Mouse (Mus musculus) CH12.LX (cell line): Measurements from ENCODE around the gene Megf11.

Experiments used
- CHD2 ChIP-seq: IDR thresholded peaks from 2 replicates; pipeline ENCODE4 v1.6.1; 2011; ENCODE audit warnings: low read length, improper control_type of control experiment
- CTCF ChIP-seq, 2 experiments: IDR thresholded peaks in 1 of 2; conservative IDR thresholded peaks in 1 of 2; 2 replicates each; pipeline ENCODE4 v1.5.1; 2011 to 2012; ENCODE audit warnings: low read depth in 2 of 2, low read length in 2 of 2, improper control_type of control experiment in 1 of 2, inconsistent platforms in 1 of 2, mild to moderate bottlenecking in 1 of 2, moderate library complexity in 1 of 2
- MAFK ChIP-seq: IDR thresholded peaks from 2 replicates; pipeline ENCODE4 v1.6.1; 2011; ENCODE audit warnings: low read length, improper control_type of control experiment; ENCODE audit not compliant: insufficient replicate concordance
- MAX ChIP-seq: IDR thresholded peaks from 2 replicates; pipeline ENCODE4 v1.6.1; 2011; ENCODE audit warnings: low read length, improper control_type of control experiment
- MXI1 ChIP-seq: IDR thresholded peaks from 2 replicates; pipeline ENCODE4 v1.6.1; 2011; ENCODE audit warnings: mild to moderate bottlenecking, low read depth, low read length, improper control_type of control experiment
- NRF1 ChIP-seq: IDR thresholded peaks from 2 replicates; pipeline ENCODE4 v1.6.1; 2014; ENCODE audit warnings: low read depth, mild to moderate bottlenecking, inconsistent platforms, low read length, improper control_type of control experiment, moderate library complexity
- POLR2A ChIP-seq: IDR thresholded peaks from 2 replicates; pipeline ENCODE4 v1.6.1; 2011; ENCODE audit warnings: low read depth, mild to moderate bottlenecking, improper control_type of control experiment, low read length

DNA sequence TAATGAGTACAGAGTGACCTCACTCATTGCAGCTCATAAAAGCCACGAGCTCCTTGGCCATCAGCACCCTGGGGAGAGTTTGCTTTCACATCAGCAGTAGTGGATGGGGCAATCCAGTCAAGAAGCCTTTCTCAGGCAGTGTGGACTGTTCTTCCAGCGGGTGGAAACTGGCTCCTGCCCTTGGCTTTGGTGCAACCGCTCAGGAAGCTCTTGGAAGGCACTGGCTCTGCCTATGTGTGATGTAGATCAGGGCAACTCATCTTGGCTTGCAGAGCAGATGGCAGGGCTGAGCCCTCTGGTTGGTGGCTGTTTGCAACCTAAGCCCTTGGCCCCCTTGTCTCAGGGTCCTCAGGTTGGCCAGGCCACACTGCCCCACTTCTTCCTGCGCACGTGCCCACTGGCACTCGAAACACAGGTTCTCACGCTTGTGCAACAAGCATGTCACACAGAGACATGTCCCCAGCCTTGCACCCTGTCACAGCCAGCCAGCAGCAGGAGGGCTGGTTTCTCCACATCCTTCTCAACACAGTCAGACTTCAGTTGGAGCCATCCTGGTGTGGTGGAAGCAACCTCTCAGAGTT, 22.1 kb downstream of the Megf11 start:
- no peak for TF ChIP-seq NRF1
- no peak for TF ChIP-seq CTCF (conservative IDR thresholded peaks at IDR 0.05 in 1 of 2, IDR thresholded peaks at IDR 0.05 in 1 of 2; ENCODE audit: low read depth in 2 of 2, low read length in 2 of 2)
- no peak for TF ChIP-seq MXI1
- TF ChIP-seq POLR2A: no peak
- no peak for TF ChIP-seq MAFK
- TF ChIP-seq CHD2: no peak
- no peak for TF ChIP-seq MAX
